Mouse (Mus musculus): ENCODE measurements at regions not wholly inside any gene's neighbourhood (a gene's known extent, or its start where the extent isn't known, plus 50 kb on each side); places are given as distances from the start of the nearest gene placed in this dataset.

DNA sequence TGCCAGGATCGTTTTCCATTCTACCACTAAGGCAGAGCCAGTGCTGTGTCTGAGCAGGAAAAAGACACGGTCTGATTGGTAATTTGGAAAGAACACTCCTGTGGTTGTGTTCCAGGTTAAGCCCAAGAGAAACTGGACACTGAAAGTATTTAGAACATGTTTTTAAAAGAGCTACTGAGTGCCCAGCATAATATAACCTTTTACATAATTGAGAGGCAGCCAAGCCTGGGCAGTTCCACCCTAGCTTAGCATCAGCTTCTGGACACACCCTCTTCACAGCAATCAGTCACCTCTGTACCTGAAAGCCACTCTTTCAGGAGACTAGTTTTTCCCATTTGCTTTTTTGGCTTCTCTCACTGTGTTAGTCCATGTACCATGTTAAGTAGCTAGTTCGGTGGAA is 1379.4 kb upstream of the A1bg start:
- no peak overlapping the region for H3K27ac ChIP-seq (ENCODE audit: insufficient read depth, low read length)
- no peaks in the 10 kb centered on the region for H3K27me3 ChIP-seq (ENCODE audit: control insufficient read depth, insufficient read depth, low read length, poor library complexity, severe bottlenecking)
- no peak overlapping the region for H3K4me3 ChIP-seq (ENCODE audit: low read depth, low read length)
- H3K4me1 ChIP-seq (ENCODE audit: control insufficient read depth, insufficient read depth, low read length): no peaks in the 10 kb centered on the region
- H3K9ac ChIP-seq (ENCODE audit: low read depth, poor library complexity, severe bottlenecking): no peak overlapping the region
- H3K36me3 ChIP-seq (ENCODE audit: control insufficient read depth, insufficient read depth, low read length, poor library complexity, severe bottlenecking): no peaks in the 10 kb centered on the region
- H3K9me3 ChIP-seq (replicated peaks; ENCODE audit: control insufficient read depth, insufficient read depth, low read length, poor library complexity, severe bottlenecking): no peaks in the 10 kb centered on the region
- no peak for TF ChIP-seq CTCF (IDR thresholded peaks at IDR 0.05; ENCODE audit: low read depth, low read length)
- no peak for TF ChIP-seq EP300 (IDR thresholded peaks at IDR 0.05; ENCODE audit: insufficient read depth, low read depth, low read length)
- TF ChIP-seq POLR2A (IDR thresholded peaks at IDR 0.05; ENCODE audit: insufficient read depth, low read length): no peak

- no peak overlapping the region for H3K4me3 ChIP-seq (ENCODE audit: low read depth, low read length)
- no peaks in the 10 kb centered on the region for H3K4me1 ChIP-seq (ENCODE audit: control insufficient read depth, insufficient read depth, low read length)
- H3K27me3 ChIP-seq (ENCODE audit: control insufficient read depth, insufficient read depth, low read length, poor library complexity, severe bottlenecking): no peaks in the 10 kb centered on the region
- TF ChIP-seq EP300 (IDR thresholded peaks at IDR 0.05; ENCODE audit: insufficient read depth, low read depth, low read length): no peak
- no peak for TF ChIP-seq CTCF (IDR thresholded peaks at IDR 0.05; ENCODE audit: low read depth, low read length)
- no peak for TF ChIP-seq POLR2A (IDR thresholded peaks at IDR 0.05; ENCODE audit: insufficient read depth, low read length)
- H3K27ac ChIP-seq (ENCODE audit: insufficient read depth, low read length): no peak overlapping the region
- H3K9me3 ChIP-seq (replicated peaks; ENCODE audit: control insufficient read depth, insufficient read depth, low read length, poor library complexity, severe bottlenecking): no peaks in the 10 kb centered on the region
- H3K9ac ChIP-seq (ENCODE audit: low read depth, poor library complexity, severe bottlenecking): no peak overlapping the region
- no peaks in the 10 kb centered on the region for H3K36me3 ChIP-seq (ENCODE audit: control insufficient read depth, insufficient read depth, low read length, poor library complexity, severe bottlenecking)
Observed at GRCm38 (mm10) chr15:62301567-62301966, 1378.8 kb upstream of the A1bg start.

GRCm38 (mm10) chr15:62297138-62297537 is 1374.3 kb upstream of the A1bg start:
- H3K27ac ChIP-seq (ENCODE audit: insufficient read depth, low read length): no peak overlapping the region
- no peaks in the 10 kb centered on the region for H3K27me3 ChIP-seq (ENCODE audit: control insufficient read depth, insufficient read depth, low read length, poor library complexity, severe bottlenecking)
- no peaks in the 10 kb centered on the region for H3K36me3 ChIP-seq (ENCODE audit: control insufficient read depth, insufficient read depth, low read length, poor library complexity, severe bottlenecking)
- peaks cover 5% of the 10 kb centered on the region; the same call in 1 of the 2 replicates for H3K9me3 ChIP-seq (replicated peaks; ENCODE audit: control insufficient read depth, insufficient read depth, low read length, poor library complexity, severe bottlenecking)
- TF ChIP-seq POLR2A (IDR thresholded peaks at IDR 0.05; ENCODE audit: insufficient read depth, low read length): no peak
- TF ChIP-seq CTCF (IDR thresholded peaks at IDR 0.05; ENCODE audit: low read depth, low read length): no peak
- no peaks in the 10 kb centered on the region for H3K4me1 ChIP-seq (ENCODE audit: control insufficient read depth, insufficient read depth, low read length)
- H3K4me3 ChIP-seq (ENCODE audit: low read depth, low read length): no peak overlapping the region
- H3K9ac ChIP-seq (ENCODE audit: low read depth, poor library complexity, severe bottlenecking): no peak overlapping the region

GRCm38 (mm10) chr15:62295233-62295927 is 1372.6 kb upstream of the A1bg start:
- Histone ChIP-seq H3K9me3 (replicated peaks; ENCODE audit: control insufficient read depth, insufficient read depth, low read length, poor library complexity, severe bottlenecking) (peaks cover 5% of the 10 kb centered on the region; the same call in 1 of the 2 replicates), H3K27me3 (ENCODE audit: control insufficient read depth, insufficient read depth, low read length, poor library complexity, severe bottlenecking) (no peaks in the 10 kb centered on the region), H3K4me3 (ENCODE audit: low read depth, low read length) (no peak overlapping the region), H3K27ac (ENCODE audit: insufficient read depth, low read length) (no peak overlapping the region), H3K9ac (ENCODE audit: low read depth, poor library complexity, severe bottlenecking) (no peak overlapping the region), H3K36me3 (ENCODE audit: control insufficient read depth, insufficient read depth, low read length, poor library complexity, severe bottlenecking) (no peaks in the 10 kb centered on the region), H3K4me1 (ENCODE audit: control insufficient read depth, insufficient read depth, low read length) (no peaks in the 10 kb centered on the region)
- TF ChIP-seq POLR2A (IDR thresholded peaks at IDR 0.05; ENCODE audit: insufficient read depth, low read length): no peak

DNA sequence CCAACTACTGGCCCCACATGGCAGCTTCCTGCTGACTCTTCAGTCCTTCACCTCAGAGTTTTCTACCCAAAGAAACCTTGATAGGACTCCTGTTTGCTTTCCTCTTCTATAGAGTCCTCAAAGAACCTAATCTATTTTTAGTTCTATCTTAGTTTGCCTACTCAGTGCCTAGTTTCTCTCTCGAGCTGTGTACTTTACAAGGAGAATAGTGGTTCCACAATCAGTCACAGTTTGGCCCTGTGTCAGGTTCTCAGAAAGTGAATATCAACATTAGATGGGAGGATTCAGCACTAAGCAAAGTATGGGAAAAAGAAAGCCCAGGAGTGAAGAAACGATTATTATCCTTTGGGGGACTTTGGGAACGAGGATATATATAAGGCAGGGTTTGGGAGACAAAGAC is 1372.0 kb upstream of the A1bg start:
- TF ChIP-seq EP300 (IDR thresholded peaks at IDR 0.05; ENCODE audit: insufficient read depth, low read depth, low read length) (no peak), POLR2A (IDR thresholded peaks at IDR 0.05; ENCODE audit: insufficient read depth, low read length) (no peak), CTCF (IDR thresholded peaks at IDR 0.05; ENCODE audit: low read depth, low read length) (no peak)
- Histone ChIP-seq H3K4me1 (ENCODE audit: control insufficient read depth, insufficient read depth, low read length) (no peaks in the 10 kb centered on the region), H3K36me3 (ENCODE audit: control insufficient read depth, insufficient read depth, low read length, poor library complexity, severe bottlenecking) (no peaks in the 10 kb centered on the region), H3K9ac (ENCODE audit: low read depth, poor library complexity, severe bottlenecking) (no peak overlapping the region), H3K4me3 (ENCODE audit: low read depth, low read length) (no peak overlapping the region), H3K27ac (ENCODE audit: insufficient read depth, low read length) (no peak overlapping the region), H3K9me3 (replicated peaks; ENCODE audit: control insufficient read depth, insufficient read depth, low read length, poor library complexity, severe bottlenecking) (peaks cover 5% of the 10 kb centered on the region; the same call in 1 of the 2 replicates), H3K27me3 (ENCODE audit: control insufficient read depth, insufficient read depth, low read length, poor library complexity, severe bottlenecking) (no peaks in the 10 kb centered on the region)

DNA sequence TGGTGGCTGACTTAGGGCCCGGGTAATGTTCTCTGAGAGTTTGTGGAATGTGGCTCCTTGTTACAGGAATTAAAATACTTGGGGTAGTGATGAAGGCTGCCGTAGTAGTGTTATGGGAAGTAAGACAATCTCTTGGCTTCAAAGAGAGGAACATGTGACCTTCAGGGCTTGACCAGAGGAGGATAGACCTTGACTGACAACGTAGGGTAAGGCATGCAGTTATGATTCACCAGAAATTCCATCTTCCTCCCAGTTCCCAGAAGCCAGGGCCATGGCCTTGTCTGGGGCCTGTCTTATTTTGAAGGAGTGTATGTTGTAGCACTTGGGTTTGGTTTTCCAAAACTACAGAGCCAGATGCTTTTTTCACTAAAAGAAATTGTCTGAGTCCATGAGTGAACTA is 1370.1 kb upstream of the A1bg start:
- TF ChIP-seq POLR2A (IDR thresholded peaks at IDR 0.05; ENCODE audit: insufficient read depth, low read length): no peak
- TF ChIP-seq CTCF (IDR thresholded peaks at IDR 0.05; ENCODE audit: low read depth, low read length): no peak
- no peak for TF ChIP-seq EP300 (IDR thresholded peaks at IDR 0.05; ENCODE audit: insufficient read depth, low read depth, low read length)
- Histone ChIP-seq H3K27ac (ENCODE audit: insufficient read depth, low read length) (no peak overlapping the region), H3K9me3 (replicated peaks; ENCODE audit: control insufficient read depth, insufficient read depth, low read length, poor library complexity, severe bottlenecking) (peaks cover 5% of the 10 kb centered on the region; the same call in 1 of the 2 replicates), H3K9ac (ENCODE audit: low read depth, poor library complexity, severe bottlenecking) (no peak overlapping the region), H3K27me3 (ENCODE audit: control insufficient read depth, insufficient read depth, low read length, poor library complexity, severe bottlenecking) (no peaks in the 10 kb centered on the region), H3K4me1 (ENCODE audit: control insufficient read depth, insufficient read depth, low read length) (no peaks in the 10 kb centered on the region), H3K4me3 (ENCODE audit: low read depth, low read length) (no peak overlapping the region), H3K36me3 (ENCODE audit: control insufficient read depth, insufficient read depth, low read length, poor library complexity, severe bottlenecking) (no peaks in the 10 kb centered on the region)
